Comparison of ENCODE assay signal across 8 mouse cellular contexts in genomic region chr1:43933488-43934415, GRCm38 (mm10). TPM values are rescaled to one million over a fixed set of nuclear protein-coding genes. Genes with fewer than 3 reads are reported as not detected.
DNase-seq lines count a peak whose midpoint lies in the region; ATAC-seq lines count a peak whose summit lies in the region.

Gene Tpp2, plus strand, starts transcription at chr1:43933647.

- H3K4me3 ChIP-seq in hindbrain, embryonic 14.5 days (replicated peaks; ENCODE audit: low read length), result peak within 1 kb of the TSS; percentile 98

- no peaks in the 10 kb centered on the region for H3K27me3 ChIP-seq in hindbrain, embryonic 14.5 days (ENCODE audit: control insufficient read depth, insufficient read depth, low read length)

- peak within 1 kb of the TSS; percentile 91 for H3K27ac ChIP-seq in hindbrain, embryonic 14.5 days

- WGBS in hindbrain, embryonic 14.5 days, result under 1% methylated on average over 81 of the region's 81 CpGs

- H3K4me2 ChIP-seq in hindbrain, embryonic 14.5 days (replicated peaks), result peak within 1 kb of the TSS; percentile 78

- H3K4me1 ChIP-seq in hindbrain, embryonic 14.5 days (replicated peaks; ENCODE audit: control insufficient read depth, insufficient read depth, low read length), result peaks cover 17% of the 10 kb centered on the region

- peak within 1 kb of the TSS; percentile 97 for H3K9ac ChIP-seq in hindbrain, embryonic 14.5 days

- ATAC-seq in hindbrain, embryonic 14.5 days (ENCODE audit: low FRiP score), result peak; percentile 100

- no peaks in the 10 kb centered on the region for H3K36me3 ChIP-seq in hindbrain, embryonic 14.5 days (replicated peaks; ENCODE audit: control insufficient read depth, insufficient read depth)

- H3K9me3 ChIP-seq in hindbrain, embryonic 14.5 days (ENCODE audit: control insufficient read depth, low read length), result 0 out of 2 replicates have a peak, but pooled peaks cover under 1% of the 10 kb centered on the region

- DNase-seq in R1 (ENCODE audit: low read depth, low spot score), result peak; percentile 99
- peak; percentile 98 for DNase-seq in cerebellum, postnatal 25 days
- DNase-seq in frontal cortex, postnatal 25 days (ENCODE audit: low spot score in 2 of 2), result peak; percentile 94 to 97
- peak; percentile 98 for DNase-seq in hindbrain, embryonic 14.5 days (ENCODE audit: low spot score)
- DNase-seq in layer of hippocampus, postnatal 36 days, result peak; percentile 98 to 99
- DNase-seq in lung, postnatal 36 days, result peak; percentile 98
- DNase-seq in retina, postnatal 1 day, result peak; percentile 99
- DNase-seq in urinary bladder, adult 18-20 months (ENCODE audit: low spot score in 2 of 2), result peak; percentile 85 to 93

RNA-seq across cellular contexts. Expression of gene Tpp2, which starts in this region (rescaled TPM):
- 59.1 and 60.5 TPM in 2 replicates for polyA plus RNA-seq in hindbrain, embryonic 14.5 days (2014; fragmentation: Nextera tagmentation; extraction: Ambion mirVana)
- total RNA-seq in layer of hippocampus, postnatal 36 days (2021), result 10 to 100 TPM; 53.4 to 56.9 TPM

Comparison
In these comparisons a context has a peak if more than half of its experiments do, and no peak if none do; other contexts are left out.
1. Peak in every context shown above with its lines: DNase-seq, ATAC-seq, H3K4me3 ChIP-seq and H3K27ac ChIP-seq.